Comparison of ENCODE assay signal across 12 mouse cellular contexts in the genomic region with DNA sequence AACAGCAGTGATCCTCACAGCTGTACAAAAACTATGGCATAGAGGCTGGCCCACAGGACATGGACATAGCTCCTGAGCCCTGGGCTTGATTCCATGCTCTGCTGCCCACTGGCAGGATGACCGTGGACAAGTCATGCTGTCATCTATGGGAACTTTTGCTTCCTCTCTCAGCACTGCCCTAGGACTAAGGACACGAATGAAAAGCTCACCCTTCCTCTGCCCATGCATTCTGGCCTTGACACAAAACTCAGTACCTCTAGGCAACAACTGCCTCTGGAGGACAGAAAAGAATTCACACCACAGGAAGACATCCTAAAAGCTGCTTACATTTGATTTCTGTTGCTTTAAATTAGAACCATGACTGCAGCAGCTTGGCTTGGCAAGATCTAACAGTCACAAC. TPM values are rescaled to one million over a fixed set of nuclear protein-coding genes. Genes with fewer than 3 reads are reported as not detected.
DNase-seq lines count a peak whose midpoint lies in the region; ATAC-seq and TF ChIP-seq lines count a peak whose summit lies in the region.
"Had no signal": no experiment of that assay in that cellular context is flagged by ENCODE, and none has a peak within 500 bp of the region (broad histone marks: within the 10 kb centered on the region; RNA-seq: fewer than 3 reads in every experiment).

No protein-coding gene starts in this region.

- no peak for TF ChIP-seq CTCF in heart, adult 2 months (IDR thresholded peaks at IDR 0.05)
- no peak for TF ChIP-seq CTCF in bone marrow macrophage, adult 2 months (IDR thresholded peaks at IDR 0.05; ENCODE audit: low read depth, low read length)
- TF ChIP-seq CTCF in liver, postnatal 0 days (IDR thresholded peaks at IDR 0.05; ENCODE audit: low read depth), result no peak

- no peak for ATAC-seq in liver, embryonic 13.5 days (ENCODE audit: low read depth)
- ATAC-seq in liver, postnatal 0 days, result no peak
- ATAC-seq: forebrain, embryonic 14.5 days had no signal

- H3K9me3 ChIP-seq in liver, embryonic 13.5 days (replicated peaks), result no peaks in the 10 kb centered on the region
- no peaks in the 10 kb centered on the region for H3K9me3 ChIP-seq in liver, postnatal 0 days (ENCODE audit: low read length)
- no peaks in the 10 kb centered on the region for H3K9me3 ChIP-seq in midbrain, embryonic 10.5 days (replicated peaks)

- TF ChIP-seq EP300 in heart, adult 2 months (IDR thresholded peaks at IDR 0.05; ENCODE audit: insufficient read depth, low read depth, low read length), result no peak
- no peak for TF ChIP-seq EP300 in liver, postnatal 0 days (IDR thresholded peaks at IDR 0.05; ENCODE audit: low read depth)

- intact Hi-C loops in heart, adult 2 months (cut with DNase I), result loop anchor here (5.0 kb wide), 1 partner anchor 39 kb away; no protein-coding TSS in a partner anchor
- intact Hi-C loops in heart, postnatal 25 days (cut with DNase I), result no loop called here

- H3K27me3 ChIP-seq in heart, adult 2 months (ENCODE audit: control insufficient read depth, insufficient read depth, low read length), result no peaks in the 10 kb centered on the region
- H3K27me3 ChIP-seq in liver, embryonic 13.5 days, result no peaks in the 10 kb centered on the region
- no peaks in the 10 kb centered on the region for H3K27me3 ChIP-seq in liver, postnatal 0 days (ENCODE audit: insufficient read depth, low read length)
- H3K27me3 ChIP-seq in midbrain, embryonic 10.5 days (ENCODE audit: low read depth, poor library complexity, severe bottlenecking), result no peaks in the 10 kb centered on the region

- peaks cover 19% of the 10 kb centered on the region for H3K4me1 ChIP-seq in heart, adult 2 months (ENCODE audit: control insufficient read depth, insufficient read depth, low read length)
- H3K4me1 ChIP-seq in liver, embryonic 13.5 days (replicated peaks), result peaks cover 42% of the 10 kb centered on the region
- peaks cover 54% of the 10 kb centered on the region for H3K4me1 ChIP-seq in bone marrow macrophage, adult 2 months (ENCODE audit: control insufficient read depth, insufficient read depth, low read length)
- H3K4me1 ChIP-seq in liver, postnatal 0 days (ENCODE audit: insufficient read depth), result peaks cover 16% of the 10 kb centered on the region
- H3K4me1 ChIP-seq in midbrain, embryonic 10.5 days, result no peaks in the 10 kb centered on the region

- H3K4me2 ChIP-seq in liver, embryonic 13.5 days, result no peak overlapping the region
- H3K4me2 ChIP-seq in liver, postnatal 0 days (ENCODE audit: low read depth, low read length), result no peak overlapping the region

- no peak overlapping the region for H3K4me3 ChIP-seq in heart, adult 2 months
- H3K4me3 ChIP-seq in liver, embryonic 13.5 days (replicated peaks), result no peak overlapping the region
- peak overlapping the region; percentile 2; the same call in 1 of the 2 replicates for H3K4me3 ChIP-seq in bone marrow macrophage, adult 2 months (ENCODE audit: insufficient read depth, low read length)
- no peak overlapping the region for H3K4me3 ChIP-seq in liver, postnatal 0 days (ENCODE audit: low read depth, low read length)
- H3K4me3 ChIP-seq in midbrain, embryonic 10.5 days, result no peak overlapping the region

- no peak overlapping the region for H3K9ac ChIP-seq in heart, adult 2 months (ENCODE audit: low read depth, low read length)
- no peak overlapping the region for H3K9ac ChIP-seq in liver, embryonic 13.5 days
- no peak overlapping the region for H3K9ac ChIP-seq in liver, postnatal 0 days (replicated peaks)

- H3K27ac ChIP-seq in heart, adult 2 months, result peak overlapping the region; percentile 73
- H3K27ac ChIP-seq in liver, embryonic 13.5 days, result peak overlapping the region; percentile 58
- H3K27ac ChIP-seq in bone marrow macrophage, adult 2 months (ENCODE audit: insufficient read depth, low read depth, low read length), result peak overlapping the region; percentile 92
- H3K27ac ChIP-seq in liver, postnatal 0 days (ENCODE audit: low read depth), result peak overlapping the region; percentile 41; the same call in 1 of the 2 replicates
- H3K27ac ChIP-seq in midbrain, embryonic 10.5 days (replicated peaks), result no peak overlapping the region

- no peaks in the 10 kb centered on the region for H3K79me2 ChIP-seq in heart, adult 2 months (replicated peaks; ENCODE audit: control insufficient read depth, insufficient read depth, low read length)

- H3K36me3 ChIP-seq in heart, adult 2 months (ENCODE audit: control insufficient read depth, insufficient read depth, low read length), result peaks cover 8% of the 10 kb centered on the region; the same call in 1 of the 2 replicates
- H3K36me3 ChIP-seq in liver, embryonic 13.5 days, result peaks cover 86% of the 10 kb centered on the region
- H3K36me3 ChIP-seq in liver, postnatal 0 days (replicated peaks; ENCODE audit: insufficient read depth, low read length), result peaks cover 13% of the 10 kb centered on the region
- peaks cover 90% of the 10 kb centered on the region for H3K36me3 ChIP-seq in midbrain, embryonic 10.5 days

- TF ChIP-seq POLR2A in heart, adult 2 months (IDR thresholded peaks at IDR 0.05; ENCODE audit: insufficient read depth, low read depth, low read length), result no peak
- no peak for TF ChIP-seq POLR2A in bone marrow macrophage, adult 2 months (IDR thresholded peaks at IDR 0.05; ENCODE audit: borderline replicate concordance, low read depth, low read length)

- DNase-seq in heart, adult 2 months, result no peak
- DNase-seq in heart, postnatal 25 days (ENCODE audit: low spot score), result no peak
- no peak for DNase-seq in liver, embryonic 13.5 days
- no peak for DNase-seq in liver
- no peak for DNase-seq in liver, postnatal 0 days
- DNase-seq in T-cell, adult 2 months (ENCODE audit: low spot score), result no peak
- no peak for DNase-seq in midbrain, embryonic 10.5 days (ENCODE audit: low spot score)
- DNase-seq: kidney, adult 11 months; spleen, adult 18-20 months had no signal

- 42% methylated on average over 2 of the region's 2 CpGs for WGBS in heart, adult 2 months
- 62% methylated on average over 2 of the region's 2 CpGs for WGBS in liver, embryonic 13.5 days (ENCODE audit: insufficient replicate concordance)
- 64% methylated on average over 2 of the region's 2 CpGs for WGBS in liver, postnatal 0 days (ENCODE audit: insufficient replicate concordance)
- 91% methylated on average over 2 of the region's 2 CpGs for WGBS in midbrain, embryonic 10.5 days

RNA-seq across cellular contexts. Expression of a gene that starts 32.5 kb away (rescaled TPM):
- total RNA-seq in heart, adult 2 months (2021), result 1 to 10 TPM; 1.3 to 1.8 TPM
- 4.3 TPM in 2 replicates for polyA plus RNA-seq in heart, adult 2 months (2012; rRNA removed)
- total RNA-seq in heart, postnatal 25 days (2021), result 1 to 10 TPM; 1.6 to 2.0 TPM
- 1.0 and 1.4 TPM in 2 replicates for polyA plus RNA-seq in liver, embryonic 13.5 days (2015; fragmentation: Nextera tagmentation; extraction: Ambion mirVana)
- polyA plus RNA-seq in bone marrow macrophage, adult 2 months (2012; ENCODE audit: insufficient read depth, insufficient read length, missing spikeins), result not detected in 2 replicates
- polyA plus RNA-seq in liver, postnatal 0 days (2015; fragmentation: Nextera tagmentation; extraction: Ambion mirVana), result 1.6 TPM in 2 replicates
- polyA plus RNA-seq in midbrain, embryonic 10.5 days (2016; fragmentation: Nextera tagmentation; extraction: Ambion mirVana), result 1.6 and 1.9 TPM in 2 replicates
- total RNA-seq: monocyte, adult 5-6 weeks had no signal
